Mouse (Mus musculus): ENCODE data around the gene Cep44.

The Cep44 gene

DNA sequence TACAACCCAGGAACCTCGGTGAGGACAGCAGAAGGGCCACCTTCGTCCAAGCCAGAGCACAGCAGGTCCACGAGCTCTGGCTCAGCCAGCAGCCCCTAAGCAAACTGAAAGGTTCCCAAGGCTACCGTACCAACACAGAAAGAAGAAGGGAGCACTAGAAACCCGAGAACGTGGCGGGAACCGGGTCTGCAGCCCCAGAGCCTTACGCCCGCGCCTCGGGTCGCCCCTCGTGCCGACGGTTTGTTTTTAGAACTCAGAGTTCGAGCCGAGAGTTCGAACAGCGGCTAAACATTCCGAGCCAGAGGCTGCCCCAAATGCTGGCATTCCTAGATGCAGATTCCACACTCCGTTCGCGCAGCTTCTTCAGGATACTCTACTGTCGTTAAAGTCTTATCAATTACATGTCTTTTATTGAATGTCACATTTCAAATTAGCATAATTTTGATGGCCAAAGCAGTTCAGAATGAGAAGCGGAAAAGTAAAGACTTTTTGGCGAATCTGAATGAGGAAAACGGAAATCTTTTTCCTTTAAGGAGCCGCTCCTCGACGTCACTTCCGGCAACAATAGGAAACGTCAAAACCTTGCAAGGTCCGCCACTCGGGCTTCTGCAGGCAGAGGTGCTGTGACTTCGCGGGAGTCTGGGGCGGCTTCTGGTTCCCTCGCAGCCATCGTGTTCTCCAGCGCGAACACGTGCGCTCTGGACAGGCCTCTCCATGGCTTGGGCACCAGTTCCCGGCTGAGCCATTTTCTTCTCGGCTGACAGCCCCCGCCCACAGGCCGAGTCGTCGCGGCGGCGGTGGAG is at the start of gene Cep44, which contains the start of gene Fbxo8:
Gene Cep44 (minus strand): TSS at position 490 of the 803 bp plus-strand sequence.
Gene Fbxo8 (plus strand): TSS at position 533 of the 803 bp plus-strand sequence.
- DNase-seq, result peak; percentile 97

DNA sequence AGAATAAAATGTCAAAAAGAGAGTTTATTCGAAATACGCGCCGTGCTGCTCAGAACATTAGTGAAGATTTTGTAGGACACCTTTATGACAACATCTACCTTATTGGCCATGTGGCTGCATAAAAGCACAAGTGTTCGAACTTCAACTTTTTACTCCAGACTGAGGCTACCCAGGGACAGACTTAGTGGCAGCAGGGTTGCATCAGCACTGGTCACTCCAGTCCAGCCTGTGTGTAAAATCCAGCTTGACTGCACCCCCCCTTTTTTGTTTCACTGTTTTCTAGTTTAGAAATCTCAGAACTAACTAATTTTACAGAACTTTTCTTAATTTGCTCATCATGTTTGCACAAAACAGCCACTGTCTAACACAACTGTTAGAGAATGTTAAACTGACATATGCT is 40.7 kb upstream of the Cep44 start:
- DNase-seq, result no peak

DNA sequence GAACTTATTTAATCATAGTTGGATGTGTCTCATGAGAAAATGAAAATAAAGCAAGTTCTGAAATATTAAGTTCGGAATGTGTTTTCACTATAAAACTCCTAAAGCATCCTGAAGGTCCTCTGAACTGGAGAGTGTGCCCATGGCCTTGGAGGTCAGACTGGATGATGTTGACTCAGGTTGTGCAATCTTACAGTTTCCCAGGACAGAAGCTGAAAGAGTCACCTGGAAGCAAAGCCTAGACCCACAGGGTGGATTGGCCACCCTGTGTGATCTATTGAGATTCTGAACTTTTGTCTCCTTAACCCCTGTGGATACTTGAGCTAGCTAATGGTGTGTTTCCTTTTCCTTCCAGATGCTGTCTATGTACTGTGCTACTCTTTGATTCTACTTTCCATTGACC is 40.2 kb upstream of the Cep44 start:
- DNase-seq, result no peak

DNA sequence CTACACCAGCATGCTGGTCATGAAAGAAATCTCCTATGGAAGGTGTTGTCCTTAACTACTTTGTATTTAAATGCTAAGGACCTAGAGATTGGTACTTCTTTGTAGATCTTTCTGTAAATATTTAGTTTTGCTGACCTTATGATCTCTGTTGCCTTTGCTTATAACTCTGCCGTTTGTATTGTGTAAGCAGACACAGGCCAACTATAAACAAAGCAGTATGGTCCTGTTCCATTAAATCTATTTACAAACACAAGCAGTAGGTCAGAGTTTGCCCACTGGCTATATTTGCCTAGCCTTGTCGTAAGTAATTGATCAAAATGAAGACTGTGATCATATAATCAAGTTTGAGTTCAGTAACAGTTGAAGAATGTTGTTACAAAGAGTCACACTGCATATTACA is 38.2 kb upstream of the Cep44 start:
- DNase-seq, result peak; percentile 3

DNA sequence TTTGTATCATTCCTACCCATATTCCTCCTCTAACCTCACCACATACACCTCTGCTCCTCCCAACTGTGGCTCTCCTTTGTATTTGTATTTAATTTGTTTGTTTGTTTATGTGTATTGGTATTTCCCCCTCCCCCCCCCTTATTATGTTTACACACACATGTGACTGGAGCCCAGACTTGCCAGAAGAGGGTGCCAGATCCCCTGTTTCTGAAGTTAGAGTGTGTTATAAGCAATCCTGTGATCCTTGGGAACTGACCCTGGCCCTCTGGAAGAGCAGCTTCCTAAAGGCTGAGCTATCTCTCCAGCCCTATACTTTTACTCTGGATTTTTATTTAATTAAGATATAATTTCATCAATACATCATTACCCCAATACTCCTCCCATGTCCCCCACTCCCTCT is 32.0 kb upstream of the Cep44 start:
- peak; percentile 7 for DNase-seq

DNA sequence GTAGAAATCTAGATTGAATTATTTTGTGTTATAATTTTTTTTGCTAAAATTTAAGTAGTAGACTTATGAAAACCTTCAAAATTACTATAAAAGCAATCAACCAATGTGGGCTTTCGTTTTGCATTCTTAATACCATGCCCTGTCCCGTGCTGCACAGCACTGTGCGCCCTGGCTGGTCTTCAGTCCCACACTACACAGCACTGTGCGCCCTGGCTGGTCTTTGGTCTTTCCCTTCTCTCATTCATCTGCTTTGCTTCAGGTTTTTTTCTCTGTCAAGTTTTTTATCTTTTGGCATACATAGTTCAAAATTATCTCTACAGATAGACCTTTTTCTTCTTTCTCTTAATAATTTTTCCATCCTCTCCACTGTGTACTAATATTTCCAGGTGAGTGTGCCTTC is 30.1 kb upstream of the Cep44 start:
- DNase-seq, result no peak

DNA sequence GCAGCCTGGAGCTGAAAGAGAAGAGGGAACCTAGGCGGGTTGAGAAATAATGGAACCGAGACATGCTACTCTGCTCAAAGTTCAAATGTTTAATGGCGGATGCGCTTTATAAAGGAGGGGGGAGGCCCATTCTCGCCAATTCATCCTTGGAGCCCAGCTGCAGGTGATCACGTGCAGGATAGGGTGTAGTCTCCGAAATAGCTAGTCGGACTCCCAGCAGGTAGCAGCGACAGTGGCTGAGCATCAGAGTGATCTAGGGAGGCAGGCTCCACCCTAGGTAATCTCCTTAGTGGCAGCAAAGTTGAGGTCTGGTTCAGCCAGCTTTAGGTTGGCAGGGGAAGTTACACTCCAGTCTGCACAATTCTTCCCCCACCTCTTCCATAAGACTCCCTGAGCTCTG is 16.0 kb upstream of the Cep44 start:
- DNase-seq, result no peak

DNA sequence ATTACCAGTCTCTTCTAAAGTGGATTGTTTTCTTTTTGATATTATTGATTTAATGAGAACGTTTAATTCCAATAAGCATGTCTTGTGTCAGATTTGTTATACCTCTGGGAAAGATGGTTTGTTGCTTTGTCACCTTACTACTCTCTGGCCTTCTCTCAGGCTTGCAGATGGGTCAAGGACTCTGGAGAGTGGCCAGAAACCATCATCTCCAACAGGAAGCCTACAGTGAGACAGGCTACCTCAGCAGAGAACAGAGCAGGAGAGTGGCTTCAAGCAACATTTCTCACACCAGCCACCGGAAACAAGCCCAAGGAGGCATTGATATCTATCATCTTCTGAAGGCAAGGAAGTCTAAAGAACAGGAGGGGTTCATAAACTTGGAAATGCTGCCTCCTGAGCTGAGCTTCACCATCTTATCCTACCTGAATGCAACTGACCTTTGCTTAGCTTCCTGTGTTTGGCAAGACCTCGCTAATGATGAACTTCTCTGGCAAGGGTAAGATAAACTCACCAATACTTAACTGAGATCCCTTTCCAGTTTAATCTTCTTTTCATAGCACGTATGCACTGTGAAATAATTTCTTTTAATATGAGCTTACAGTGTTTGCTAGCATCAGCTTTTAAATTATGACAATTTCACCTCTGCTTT is 13.7 kb upstream of the Cep44 start:
- DNase-seq, result no peak

DNA sequence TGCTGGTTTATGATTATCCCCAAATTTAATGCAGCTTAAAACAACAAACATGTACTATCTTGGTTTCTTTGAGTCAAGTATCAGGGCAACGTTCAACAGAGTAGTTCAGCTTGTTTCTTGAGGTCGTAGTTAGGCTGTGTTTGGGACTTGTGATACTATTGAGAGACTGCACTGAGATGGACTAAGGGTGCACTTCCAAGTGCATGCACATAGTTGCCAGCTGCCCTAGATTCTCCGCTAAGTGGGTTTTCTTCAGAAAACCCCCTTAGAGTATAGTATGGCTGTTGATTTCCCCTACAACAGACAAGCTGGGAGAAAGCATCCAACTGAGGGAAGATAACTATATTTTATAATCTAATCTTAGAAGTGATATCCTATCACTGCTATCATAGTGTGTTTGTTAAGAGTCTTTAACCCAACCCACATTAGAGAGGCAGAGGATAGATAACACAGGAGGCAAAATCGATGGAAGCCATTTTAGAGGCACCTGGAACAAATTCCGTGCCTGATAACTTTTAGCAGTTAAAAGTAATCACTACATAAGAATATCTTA is 1.8 kb upstream of the Cep44 start:
- DNase-seq, result no peak

DNA sequence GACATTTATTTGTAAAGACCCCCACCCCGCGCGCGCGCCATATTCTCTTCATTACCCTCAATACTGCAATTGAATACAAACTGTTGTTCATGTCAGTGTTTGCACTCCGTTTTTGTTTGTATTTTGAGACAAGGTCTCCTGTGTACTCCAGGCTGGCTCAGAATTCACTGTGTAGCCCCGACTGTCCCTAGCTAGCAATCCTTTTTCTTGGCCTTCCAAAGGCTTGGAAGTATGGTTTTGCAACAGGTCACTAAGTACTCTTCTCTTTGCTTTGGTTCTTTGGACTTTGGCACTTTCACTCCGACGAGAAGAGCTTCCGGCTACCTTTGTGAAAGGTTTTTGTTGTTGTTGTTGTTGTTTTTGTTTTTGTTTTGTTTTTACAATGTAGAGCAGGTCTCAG is 1.2 kb upstream of the Cep44 start:
- DNase-seq, result peak; percentile 6

DNA sequence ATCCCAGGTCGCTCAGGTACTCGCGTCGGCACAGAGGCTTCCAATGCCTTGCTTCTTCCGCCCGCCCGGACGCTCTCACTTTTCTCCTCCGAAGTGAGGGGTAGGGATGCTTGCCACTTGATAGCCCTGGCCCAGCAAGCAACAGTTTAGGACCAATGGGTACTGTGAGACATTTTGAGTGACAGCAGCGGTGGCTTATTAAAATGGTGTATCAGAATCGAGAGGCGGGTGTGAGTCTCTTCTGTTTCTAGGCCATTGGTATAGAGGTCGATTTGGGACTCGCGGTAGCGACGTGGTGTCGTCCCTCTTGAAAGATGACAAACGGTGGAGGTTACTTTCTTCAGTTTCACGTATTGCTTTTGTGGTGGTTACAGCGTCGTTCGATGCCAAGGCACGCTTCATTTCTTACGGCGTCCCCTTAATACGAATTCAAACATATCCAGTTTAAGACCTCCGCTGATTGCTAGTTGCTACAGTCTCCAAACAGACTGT is 560 bp upstream of the Cep44 start:
- DNase-seq, result peak; percentile 97

DNA sequence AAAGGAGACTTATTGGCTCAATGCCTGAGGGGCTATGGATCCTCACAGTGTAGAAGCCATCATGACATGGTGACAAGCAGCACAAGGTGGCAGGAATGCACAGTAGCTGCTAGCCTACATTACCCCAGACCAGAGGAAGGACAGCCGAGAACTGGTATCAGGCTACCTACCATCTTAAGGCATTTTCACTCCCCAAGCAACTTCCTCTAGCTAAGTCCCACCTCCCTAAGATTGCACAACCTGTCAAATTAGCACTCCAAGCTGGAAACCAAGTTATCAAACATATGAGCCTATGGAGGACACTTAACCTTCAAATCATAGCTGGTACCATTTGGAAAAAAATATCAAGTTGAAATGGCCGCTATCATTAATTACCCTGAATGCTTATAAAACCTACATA is 3.0 kb downstream of the Cep44 start:
- DNase-seq, result no peak

DNA sequence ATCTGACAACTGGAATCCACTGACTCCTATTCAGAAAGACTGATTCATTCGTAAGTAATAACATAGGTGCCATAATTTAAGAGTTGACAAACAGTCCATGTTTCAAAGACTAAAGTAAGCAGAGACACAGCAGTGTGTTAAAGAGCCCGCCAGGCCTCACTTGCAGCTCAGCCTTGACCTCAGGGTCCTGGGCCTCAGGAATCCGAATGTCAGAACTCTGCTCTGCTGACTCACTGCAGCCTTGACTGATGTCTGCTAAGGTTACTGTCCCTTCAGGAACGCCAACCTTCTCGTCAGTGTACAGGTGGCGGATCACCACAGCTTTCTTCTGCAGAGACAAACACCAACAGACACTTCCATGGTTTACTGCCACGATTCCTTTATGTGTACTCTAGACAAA is 10.1 kb downstream of the Cep44 start:
- no peak for DNase-seq

DNA sequence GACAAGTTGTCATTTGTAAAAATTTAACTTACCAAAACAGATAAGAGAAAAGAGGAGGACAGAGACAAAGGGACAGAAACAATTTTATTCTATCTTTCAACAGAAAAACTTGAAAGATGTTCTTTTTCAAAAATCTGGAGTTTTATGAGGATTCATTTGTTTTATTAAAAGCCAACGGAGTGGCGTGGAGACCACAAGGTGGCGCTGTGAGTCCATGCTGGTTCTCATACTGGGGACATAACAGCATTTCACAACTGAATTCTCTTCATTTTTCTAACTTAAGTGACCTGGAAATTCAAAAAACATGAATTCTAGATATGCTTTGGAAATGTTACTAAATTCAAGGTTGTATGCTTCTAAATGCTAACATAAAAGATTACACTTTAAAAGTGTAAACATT is 20.5 kb downstream of the Cep44 start:
- peak; percentile 55 for DNase-seq

DNA sequence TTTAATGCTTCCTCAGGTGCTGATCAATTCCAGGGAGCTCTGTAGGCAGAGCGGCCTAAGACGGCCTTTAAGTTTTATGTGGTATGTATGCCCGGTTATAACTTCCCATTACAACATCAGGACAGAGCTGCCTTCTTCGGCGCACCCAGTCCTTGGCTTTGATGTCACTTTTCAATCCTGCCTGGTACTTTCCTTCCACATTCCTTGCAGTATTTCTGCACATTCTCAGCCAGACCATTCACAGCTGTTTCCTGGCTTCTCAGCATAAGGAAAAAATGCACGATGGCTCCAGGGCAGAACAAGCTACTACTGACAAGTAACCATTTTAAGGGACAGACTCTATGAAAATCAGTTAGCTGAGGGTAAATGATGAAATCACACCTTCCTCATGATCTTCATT is 22.0 kb downstream of the Cep44 start:
- no peak for DNase-seq

DNA sequence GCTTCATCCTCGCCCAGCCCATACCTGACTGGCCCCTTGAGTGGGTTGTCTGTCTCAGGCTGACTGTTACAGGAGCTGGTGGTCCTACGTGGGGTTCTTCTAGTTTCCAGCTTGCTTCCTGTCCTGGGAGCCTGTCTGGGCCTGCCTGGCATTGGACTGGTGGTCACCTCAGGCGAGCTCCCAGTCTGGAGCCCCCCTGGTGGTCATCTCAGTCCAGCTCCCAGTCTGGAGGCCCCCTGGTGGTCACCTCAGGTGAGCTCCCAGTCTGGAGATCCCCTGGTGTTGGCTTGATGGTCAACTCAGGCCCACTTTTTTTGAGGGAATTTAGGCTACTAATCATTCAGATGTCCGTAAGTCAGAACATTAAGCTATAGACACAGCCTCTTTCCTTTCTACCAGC is 29.8 kb downstream of the Cep44 start:
- peak; percentile 1 for DNase-seq

DNA sequence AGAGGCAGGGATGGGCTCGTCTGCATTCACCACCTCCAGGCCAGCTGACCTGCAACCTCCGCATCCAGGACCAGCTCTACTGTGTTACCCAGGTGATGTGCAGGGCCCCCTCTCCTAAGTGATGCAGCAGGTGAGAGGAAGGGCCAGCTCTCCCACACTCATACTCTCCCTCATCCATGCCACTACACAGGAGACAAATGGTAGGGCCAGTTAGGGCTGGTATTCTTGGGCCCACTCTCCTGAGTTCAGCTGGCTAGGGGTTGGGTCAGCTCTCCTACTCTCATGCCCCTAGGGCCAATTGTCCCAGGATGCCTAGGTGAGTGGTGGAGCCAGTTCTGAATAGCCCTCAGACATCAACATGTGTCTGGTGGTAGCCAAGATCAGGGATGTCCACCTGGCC is 30.6 kb downstream of the Cep44 start:
- DNase-seq, result no peak

DNA sequence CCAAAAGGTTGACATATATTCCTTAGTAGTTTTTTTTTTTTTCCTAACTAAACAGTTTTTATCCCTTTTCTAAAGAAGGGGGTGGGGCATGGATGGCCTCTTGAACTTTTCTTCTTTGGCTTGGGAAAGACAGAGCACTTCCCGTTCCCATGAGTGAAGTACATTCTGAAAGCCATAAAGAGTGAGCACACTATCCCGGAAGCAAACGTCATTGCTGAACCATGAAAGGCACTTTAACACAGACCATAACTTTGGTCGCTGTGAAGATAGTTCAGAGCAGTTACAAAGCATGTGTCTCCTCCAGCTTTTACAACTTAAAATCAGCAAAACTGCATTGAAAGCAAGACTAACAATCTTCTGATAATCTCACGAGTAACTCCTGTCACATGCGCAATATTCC is 32.0 kb downstream of the Cep44 start:
- no peak for DNase-seq

DNA sequence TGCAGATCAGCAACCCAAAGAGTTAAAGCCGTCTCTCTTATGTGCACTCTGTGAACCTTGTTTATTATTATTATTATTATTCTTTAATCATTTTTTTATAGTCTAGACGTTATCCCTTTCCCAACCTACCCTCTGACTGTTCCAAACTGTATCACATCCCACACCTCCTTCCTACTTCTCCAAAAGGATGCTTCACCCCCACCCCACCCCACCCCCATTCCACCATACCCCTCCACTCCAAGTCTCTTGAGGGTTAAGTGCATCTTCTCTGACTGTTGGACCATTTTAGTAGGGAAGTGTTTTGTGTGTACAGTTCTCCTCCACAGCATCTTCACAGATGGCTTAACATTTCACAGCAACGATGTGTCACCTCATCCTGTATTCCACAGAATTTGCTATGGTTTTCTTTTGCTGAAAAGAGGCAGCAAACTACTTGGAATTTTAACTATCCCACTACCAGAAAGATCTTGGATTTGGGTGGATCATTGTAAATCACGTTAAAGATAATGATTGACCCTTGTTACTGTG is 41.8 kb downstream of the Cep44 start:
- no peak for DNase-seq

DNA sequence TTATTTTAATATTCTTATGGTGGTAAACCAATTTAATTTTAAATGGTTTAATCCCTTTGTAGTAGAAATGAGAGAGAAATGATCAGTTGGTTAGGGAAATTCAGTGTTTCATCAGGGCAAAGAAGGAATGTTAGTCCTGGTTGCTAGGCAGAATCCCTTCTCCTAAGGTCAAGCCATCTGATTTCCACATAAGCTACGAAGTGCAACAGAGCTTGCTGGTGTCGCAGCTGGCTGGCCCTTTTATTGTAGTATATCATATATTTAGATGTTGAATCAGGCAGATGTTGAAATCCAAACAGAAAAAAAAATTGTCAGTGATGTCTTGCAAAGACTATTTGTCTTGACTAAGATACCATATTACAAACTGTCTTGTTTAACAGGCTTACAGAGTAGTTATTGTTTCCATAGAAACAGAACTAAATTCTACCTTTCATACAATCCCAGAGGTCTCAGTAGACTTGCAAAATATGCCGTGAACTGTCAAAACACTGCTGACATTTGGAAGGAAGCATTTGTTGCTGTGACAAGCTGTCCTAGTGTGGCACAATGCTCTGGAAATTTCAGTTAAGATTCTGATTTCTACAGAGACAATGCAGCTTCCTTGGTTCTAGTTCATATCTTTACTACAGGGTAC is 42.4 kb downstream of the Cep44 start:
- no peak for DNase-seq

DNA sequence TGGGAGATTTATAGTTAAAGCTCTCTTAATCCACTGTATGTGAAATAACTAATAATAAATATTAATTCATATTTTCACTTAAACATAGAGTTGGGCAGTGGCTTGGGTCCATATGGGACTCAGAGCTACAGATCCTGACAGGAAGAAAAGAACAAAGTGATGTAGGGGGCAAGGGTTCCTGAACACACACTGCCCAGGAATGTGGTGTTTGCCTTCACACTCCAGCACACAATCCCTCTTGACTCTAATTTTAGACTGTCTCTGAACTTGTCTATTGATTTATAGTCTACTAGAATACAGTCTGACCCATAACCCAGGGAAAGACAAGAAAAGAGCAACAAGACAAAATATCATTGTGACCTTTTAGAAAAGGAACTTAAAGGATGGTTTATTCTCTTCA is 48.9 kb downstream of the Cep44 start:
- DNase-seq, result no peak

DNA sequence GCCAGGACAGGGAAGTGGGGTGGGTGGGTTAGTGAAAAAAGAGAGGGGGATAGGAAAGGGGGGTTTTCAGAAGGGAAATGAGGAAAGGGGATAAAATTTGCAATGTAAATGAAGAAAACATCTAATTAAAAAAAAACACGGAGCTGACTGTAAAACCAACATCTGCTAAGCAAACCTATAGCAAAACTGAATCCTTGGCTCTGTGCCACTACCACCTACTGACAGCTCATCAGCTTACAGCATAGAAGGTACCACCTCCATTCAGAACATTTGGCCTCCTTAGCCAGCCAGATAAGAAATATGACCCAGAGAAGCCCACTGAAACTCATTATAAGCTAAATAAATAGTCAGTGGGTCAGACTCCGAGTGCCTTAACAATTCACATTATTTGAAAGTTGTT is 61.4 kb downstream of the Cep44 start:
- DNase-seq, result no peak

DNA sequence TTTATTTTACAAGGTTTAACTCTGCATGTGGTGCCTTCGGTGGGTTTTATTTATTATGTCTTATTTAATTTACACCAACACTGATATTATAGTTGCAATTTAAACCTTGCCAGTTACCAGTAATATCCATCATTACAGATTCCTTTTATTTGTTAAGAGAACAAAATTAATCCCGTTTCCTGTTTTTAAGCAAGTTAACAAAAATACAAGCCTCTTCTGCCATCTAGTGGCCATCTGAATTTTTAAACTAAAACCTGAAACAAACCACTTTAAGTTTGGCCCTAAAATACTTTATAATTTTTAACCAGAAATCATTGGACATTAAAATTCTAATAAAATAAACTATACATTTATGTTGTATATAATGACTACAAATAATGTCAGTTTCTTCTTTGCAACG is 64.8 kb downstream of the Cep44 start:
- DNase-seq, result peak; percentile 42

Measured in retina, postnatal 1 day (tissue).